Mouse (Mus musculus): ENCODE measurements around the gene Dph1. TPM values are rescaled to one million over a fixed set of nuclear protein-coding genes. Genes with fewer than 3 reads are reported as not detected.

Gene Dph1
- total and polyA plus RNA-seq, 2 experiments = 11.3 to 53.5 TPM

DNA sequence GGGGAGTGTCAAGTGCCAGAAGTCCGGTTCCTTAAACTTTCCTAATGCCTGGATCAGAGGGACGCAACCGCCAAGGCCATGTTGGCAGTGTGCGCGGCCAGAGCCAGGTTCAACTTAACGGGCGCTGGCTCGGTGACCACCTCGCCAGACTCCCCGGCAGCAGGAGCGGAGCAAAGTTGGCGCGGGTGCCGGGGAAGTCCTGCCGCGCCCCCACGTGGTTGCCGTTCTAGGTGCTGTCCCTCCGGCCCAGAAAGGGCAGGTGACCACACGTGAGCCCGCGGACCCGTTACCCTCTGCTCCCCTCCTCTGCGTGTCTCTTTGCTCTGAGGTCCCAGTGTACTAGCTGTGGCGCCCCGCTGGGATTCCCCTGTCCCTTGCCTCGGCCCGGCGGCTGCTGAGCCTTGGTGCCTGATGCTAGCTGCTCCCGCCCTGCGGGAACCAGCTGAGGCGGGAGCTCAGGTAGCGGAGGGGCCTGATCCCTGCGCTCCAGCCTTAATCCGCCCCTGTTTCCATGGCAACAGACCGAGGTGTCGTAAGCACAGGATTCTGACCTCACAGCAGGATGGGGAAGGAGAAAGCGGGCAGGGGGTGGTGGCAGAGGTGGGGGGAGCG is 3.9 kb upstream of the Dph1 start:
- Histone ChIP-seq H3K9ac (ENCODE audit: low read depth, low read length) (peak overlapping the region; percentile 43; the same call in 1 of the 2 replicates), H3K27me3 (ENCODE audit: control insufficient read depth, insufficient read depth, low read length) (no peaks in the 10 kb centered on the region), H3K36me3 (ENCODE audit: control insufficient read depth, insufficient read depth, low read length) (no peaks in the 10 kb centered on the region), H3K27ac (replicated peaks; ENCODE audit: insufficient read depth, low read depth, low read length) (no peak overlapping the region), H3K4me1 (ENCODE audit: control insufficient read depth, insufficient read depth, low read length) (0 out of 2 replicates have a peak, but pooled peaks cover 3% of the 10 kb centered on the region), H3K79me2 (ENCODE audit: control insufficient read depth, insufficient read depth, low read length) (peaks cover 21% of the 10 kb centered on the region; the same call in 1 of the 2 replicates), H3K4me3 (ENCODE audit: insufficient read depth, low read depth, low read length) (peak overlapping the region; percentile 68)
- TF ChIP-seq CTCF (IDR thresholded peaks at IDR 0.05; ENCODE audit: low read depth, low read length) (0 out of 2 replicates have a peak, but pooled peaks have one; percentile 10), POLR2A (IDR thresholded peaks at IDR 0.05; ENCODE audit: extremely low read depth, insufficient read depth, low read length) (no peak)
- peak; percentile 56 for DNase-seq (ENCODE audit: extremely low read depth, low read depth, low spot score)
- WGBS = 3% methylated on average over 39 of the region's 39 CpGs

DNA sequence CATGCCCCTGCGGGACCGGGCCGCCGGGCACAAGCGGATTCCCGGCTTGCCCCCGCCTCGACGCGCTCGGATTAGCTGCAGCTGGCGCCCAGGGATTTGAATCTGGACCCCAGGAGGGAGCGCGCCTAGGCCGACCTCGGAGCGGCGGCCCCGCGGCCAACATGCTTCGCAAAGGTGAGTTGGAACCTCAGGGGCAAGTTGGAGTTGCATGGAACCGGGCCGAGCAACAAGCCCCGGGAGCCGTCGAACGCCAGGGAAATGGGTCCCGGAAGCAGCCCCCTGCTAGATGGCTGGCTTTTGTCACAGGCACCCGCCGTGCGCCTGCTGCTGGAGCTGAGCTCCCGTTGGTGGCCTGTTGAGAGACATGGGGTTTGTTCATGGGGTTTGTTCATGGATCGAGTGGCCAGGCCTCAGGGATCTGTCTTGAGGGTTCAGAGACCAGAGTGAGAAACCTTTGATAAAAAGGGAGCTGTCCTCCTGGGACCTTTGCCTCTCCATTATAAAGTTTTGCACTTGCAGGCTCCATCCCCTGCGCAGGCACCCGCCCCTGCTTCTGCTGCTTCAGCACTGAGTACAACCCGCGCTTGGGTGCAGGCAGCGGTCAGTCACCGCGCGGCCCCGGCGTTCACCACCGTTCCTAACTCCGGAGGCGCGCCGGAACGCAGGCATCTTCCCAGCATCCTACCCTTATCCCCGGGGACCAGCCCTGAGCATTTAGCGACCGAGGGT is 3.2 kb upstream of the Dph1 start:
- WGBS = 1% methylated on average over 52 of the region's 52 CpGs
- Histone ChIP-seq H3K4me1 (ENCODE audit: control insufficient read depth, insufficient read depth, low read length) (0 out of 2 replicates have a peak, but pooled peaks cover 5% of the 10 kb centered on the region), H3K9ac (ENCODE audit: low read depth, low read length) (peak overlapping the region; percentile 63), H3K79me2 (ENCODE audit: control insufficient read depth, insufficient read depth, low read length) (peaks cover 21% of the 10 kb centered on the region; the same call in 1 of the 2 replicates), H3K27ac (replicated peaks; ENCODE audit: insufficient read depth, low read depth, low read length) (no peak overlapping the region), H3K27me3 (ENCODE audit: control insufficient read depth, insufficient read depth, low read length) (no peaks in the 10 kb centered on the region), H3K36me3 (ENCODE audit: control insufficient read depth, insufficient read depth, low read length) (no peaks in the 10 kb centered on the region), H3K4me3 (ENCODE audit: insufficient read depth, low read depth, low read length) (peak overlapping the region; percentile 68)
- no peak for TF ChIP-seq CTCF (IDR thresholded peaks at IDR 0.05; ENCODE audit: low read depth, low read length)
- no peak for TF ChIP-seq POLR2A (IDR thresholded peaks at IDR 0.05; ENCODE audit: extremely low read depth, insufficient read depth, low read length)
- DNase-seq (ENCODE audit: extremely low read depth, low read depth, low spot score) = no peak

DNA sequence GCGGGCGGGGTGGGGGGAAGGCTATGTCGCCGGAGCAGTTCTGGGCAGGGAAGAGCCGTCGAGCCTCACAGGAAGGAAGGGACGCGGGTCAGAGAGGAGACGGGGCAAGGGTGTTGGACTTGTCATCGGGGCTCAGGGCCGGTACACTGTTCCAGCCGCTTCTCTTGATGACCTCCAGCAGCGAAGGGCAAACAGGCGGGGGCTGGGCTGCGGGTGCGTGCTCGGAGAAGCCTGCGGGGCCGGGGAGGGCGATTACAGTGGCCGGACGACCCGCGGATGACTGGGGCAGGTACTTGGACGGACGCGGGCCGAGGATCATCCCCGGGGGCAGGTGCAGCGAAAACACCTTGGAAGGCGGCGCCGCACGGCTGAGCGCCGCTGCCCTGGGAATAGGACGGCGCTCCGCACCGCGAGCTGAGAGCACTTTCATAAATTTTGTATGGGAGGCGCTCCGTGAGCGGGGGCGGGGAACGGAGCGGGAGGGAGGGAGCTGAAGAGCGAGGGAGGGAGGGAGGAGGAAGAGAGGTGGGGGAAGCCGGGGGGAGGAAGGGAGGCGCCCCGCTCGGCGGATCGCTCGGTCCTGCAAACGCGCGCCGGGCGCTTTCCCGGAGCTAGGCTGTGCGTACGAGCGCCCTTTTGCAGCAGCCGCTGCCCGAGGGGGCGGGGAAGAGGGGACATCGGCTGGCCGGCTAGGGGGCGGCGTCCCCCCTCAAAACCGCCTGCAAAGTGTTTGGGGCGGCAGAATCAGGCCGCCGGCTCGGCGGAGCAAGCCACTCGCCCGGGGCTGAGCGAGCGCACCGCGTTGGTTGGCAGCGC is 2.4 kb upstream of the Dph1 start, which contains the start of gene Rtn4rl1:
TSS of gene Rtn4rl1 (plus strand) at position 528 of the 816 bp plus-strand sequence.
- Histone ChIP-seq H3K9ac (ENCODE audit: low read depth, low read length) (peak within 1 kb of the TSS; percentile 78), H3K4me3 (ENCODE audit: insufficient read depth, low read depth, low read length) (peak within 1 kb of the TSS; percentile 68), H3K36me3 (ENCODE audit: control insufficient read depth, insufficient read depth, low read length) (no peaks in the 10 kb centered on the region), H3K27me3 (ENCODE audit: control insufficient read depth, insufficient read depth, low read length) (no peaks in the 10 kb centered on the region), H3K79me2 (ENCODE audit: control insufficient read depth, insufficient read depth, low read length) (peaks cover 17% of the 10 kb centered on the region; the same call in 1 of the 2 replicates), H3K27ac (replicated peaks; ENCODE audit: insufficient read depth, low read depth, low read length) (peak within 1 kb of the TSS; percentile 43), H3K4me1 (ENCODE audit: control insufficient read depth, insufficient read depth, low read length) (0 out of 2 replicates have a peak, but pooled peaks cover 7% of the 10 kb centered on the region)
- TF ChIP-seq CTCF (IDR thresholded peaks at IDR 0.05; ENCODE audit: low read depth, low read length) (no peak), POLR2A (IDR thresholded peaks at IDR 0.05; ENCODE audit: extremely low read depth, insufficient read depth, low read length) (0 out of 2 replicates have a peak, but pooled peaks have one; percentile 23)
- WGBS = under 1% methylated on average over 82 of the region's 84 CpGs
- peak; percentile 74 for DNase-seq (ENCODE audit: extremely low read depth, low read depth, low spot score)

DNA sequence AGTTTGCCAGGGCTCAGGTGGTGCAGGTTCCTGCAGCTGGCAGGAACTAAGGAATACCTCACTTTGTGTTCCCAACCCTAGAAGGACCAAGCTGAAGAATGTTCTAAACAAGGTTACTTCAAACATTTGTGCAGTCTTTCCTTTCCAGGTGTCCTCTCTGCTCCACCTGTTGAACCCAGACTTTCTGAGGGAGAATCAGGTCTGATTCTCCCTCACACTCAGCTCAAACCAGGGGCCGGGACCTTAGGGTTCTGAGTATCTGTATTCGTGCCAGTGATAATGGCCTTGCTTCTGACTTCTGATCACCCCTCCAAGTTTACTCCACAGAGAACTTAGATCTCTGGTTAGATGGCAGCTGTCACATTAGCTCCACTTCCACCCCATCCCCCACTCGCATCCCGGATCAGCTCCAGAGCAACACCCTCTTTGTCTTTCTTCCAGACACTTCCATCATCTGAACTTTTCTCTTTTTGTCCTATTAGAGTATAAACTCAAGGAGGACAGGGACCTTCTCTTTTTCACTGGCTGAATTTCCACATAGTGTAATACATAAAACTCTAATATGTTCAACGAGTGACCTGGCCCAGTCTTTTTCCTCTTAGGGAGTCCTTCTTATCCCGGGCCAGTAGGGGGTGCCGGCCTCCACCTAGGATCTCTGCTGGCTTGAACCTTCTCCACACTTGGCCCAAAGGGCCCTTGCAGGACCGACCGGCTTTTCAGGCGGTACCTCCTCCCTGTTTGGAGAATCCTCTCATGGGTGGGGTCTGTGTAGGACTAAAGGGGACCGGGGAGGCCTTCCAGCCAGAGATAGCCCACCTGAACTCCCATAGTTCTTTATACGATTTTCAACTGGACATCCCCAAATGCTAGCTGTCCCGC is 1.5 kb upstream of the Dph1 start:
- peak overlapping the region; percentile 68 for H3K4me3 ChIP-seq (ENCODE audit: insufficient read depth, low read depth, low read length)
- no peaks in the 10 kb centered on the region for H3K36me3 ChIP-seq (ENCODE audit: control insufficient read depth, insufficient read depth, low read length)
- no peak overlapping the region for H3K9ac ChIP-seq (ENCODE audit: low read depth, low read length)
- no peak for TF ChIP-seq POLR2A (IDR thresholded peaks at IDR 0.05; ENCODE audit: extremely low read depth, insufficient read depth, low read length)
- TF ChIP-seq CTCF (IDR thresholded peaks at IDR 0.05; ENCODE audit: low read depth, low read length) = peak; percentile 91
- DNase-seq (ENCODE audit: extremely low read depth, low read depth, low spot score) = peak; percentile 80
- WGBS = 22% methylated on average over 13 of the region's 13 CpGs
- no peak overlapping the region; the same call in 1 of the 2 replicates for H3K27ac ChIP-seq (replicated peaks; ENCODE audit: insufficient read depth, low read depth, low read length)
- H3K4me1 ChIP-seq (ENCODE audit: control insufficient read depth, insufficient read depth, low read length) = 0 out of 2 replicates have a peak, but pooled peaks cover 7% of the 10 kb centered on the region
- no peaks in the 10 kb centered on the region for H3K27me3 ChIP-seq (ENCODE audit: control insufficient read depth, insufficient read depth, low read length)
- H3K79me2 ChIP-seq (ENCODE audit: control insufficient read depth, insufficient read depth, low read length) = peaks cover 17% of the 10 kb centered on the region; the same call in 1 of the 2 replicates

DNA sequence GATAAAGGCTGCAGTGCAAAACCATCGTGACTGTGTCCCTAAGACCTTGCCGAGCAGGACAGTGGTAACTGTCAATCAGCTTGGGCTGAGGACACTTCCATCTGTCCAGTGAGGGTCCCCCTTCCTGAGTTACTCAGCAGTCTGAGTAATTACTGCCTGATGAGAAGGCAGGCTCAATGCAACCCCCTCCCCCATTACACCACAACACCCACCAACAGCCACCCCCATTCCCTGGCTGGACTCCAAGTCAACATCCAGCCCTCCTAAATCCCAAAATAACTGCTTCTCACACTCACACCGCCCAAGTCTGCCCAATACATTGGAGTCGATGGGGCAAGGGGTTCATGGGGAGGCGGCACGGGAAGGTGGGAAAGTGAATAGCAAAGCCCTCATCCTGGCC is 800 bp upstream of the Dph1 start:
- Histone ChIP-seq H3K9ac (ENCODE audit: low read depth, low read length) (no peak overlapping the region), H3K79me2 (ENCODE audit: control insufficient read depth, insufficient read depth, low read length) (peaks cover 17% of the 10 kb centered on the region; the same call in 1 of the 2 replicates), H3K4me1 (ENCODE audit: control insufficient read depth, insufficient read depth, low read length) (0 out of 2 replicates have a peak, but pooled peaks cover 7% of the 10 kb centered on the region), H3K27me3 (ENCODE audit: control insufficient read depth, insufficient read depth, low read length) (no peaks in the 10 kb centered on the region), H3K4me3 (ENCODE audit: insufficient read depth, low read depth, low read length) (no peak overlapping the region), H3K36me3 (ENCODE audit: control insufficient read depth, insufficient read depth, low read length) (no peaks in the 10 kb centered on the region), H3K27ac (replicated peaks; ENCODE audit: insufficient read depth, low read depth, low read length) (no peak overlapping the region)
- TF ChIP-seq POLR2A (IDR thresholded peaks at IDR 0.05; ENCODE audit: extremely low read depth, insufficient read depth, low read length) = no peak
- TF ChIP-seq CTCF (IDR thresholded peaks at IDR 0.05; ENCODE audit: low read depth, low read length) = no peak
- DNase-seq (ENCODE audit: extremely low read depth, low read depth, low spot score) = no peak
- 73% methylated on average over 6 of the region's 6 CpGs for WGBS

All from liver, adult 2 months (tissue).